Mouse (Mus musculus): Measurements from ENCODE around the gene Msrb3.
A peak's percentile ranks its signal among the peaks of the same experiment; 100 is the strongest.
"Not testable (repeated sequence)": the region's sequence is repeated elsewhere in the genome, so short reads cannot be mapped to it uniquely, and the experiment has no call there.

The Msrb3 gene

GRCm38 (mm10) chr10:120759883-120760282, 139.0 kb downstream of the Msrb3 start:
- DNase-seq (ENCODE audit: extremely low read depth, insufficient read length, low spot score): no peak

- DNase-seq (ENCODE audit: extremely low read depth, insufficient read length, low spot score): no peak
These were observed 146.4 kb downstream of the Msrb3 start for GRCm38 (mm10) chr10:120752454-120752853.

- no peak for DNase-seq (ENCODE audit: extremely low read depth, insufficient read length, low spot score)
These were observed 147.1 kb downstream of the Msrb3 start for GRCm38 (mm10) chr10:120751821-120752261.

- DNase-seq (ENCODE audit: extremely low read depth, insufficient read length, low spot score): peak; percentile 55
These were observed 147.6 kb downstream of the Msrb3 start for GRCm38 (mm10) chr10:120751295-120751722.

- not testable (repeated sequence) for DNase-seq (ENCODE audit: extremely low read depth, insufficient read length, low spot score)
These were observed 149.3 kb downstream of the Msrb3 start for GRCm38 (mm10) chr10:120749556-120749955.

GRCm38 (mm10) chr10:120748156-120748555, 150.7 kb downstream of the Msrb3 start:
- DNase-seq (ENCODE audit: extremely low read depth, insufficient read length, low spot score): no peak

GRCm38 (mm10) chr10:120745138-120745856, 153.6 kb downstream of the Msrb3 start:
- no peak for DNase-seq (ENCODE audit: extremely low read depth, insufficient read length, low spot score)

GRCm38 (mm10) chr10:120744441-120745137, 154.3 kb downstream of the Msrb3 start:
- no peak for DNase-seq (ENCODE audit: extremely low read depth, insufficient read length, low spot score)

GRCm38 (mm10) chr10:120736508-120737069, 162.3 kb downstream of the Msrb3 start:
- DNase-seq (ENCODE audit: extremely low read depth, insufficient read length, low spot score): no peak

- no peak for DNase-seq (ENCODE audit: extremely low read depth, insufficient read length, low spot score)
These were observed 163.0 kb downstream of the Msrb3 start for GRCm38 (mm10) chr10:120735722-120736507.

GRCm38 (mm10) chr10:120734364-120734763, 164.5 kb downstream of the Msrb3 start:
- DNase-seq (ENCODE audit: extremely low read depth, insufficient read length, low spot score): no peak

Data from 3134 (cell line).